Mouse (Mus musculus): Measurements from ENCODE around the gene Ctnna3. TPM values are rescaled to one million over a fixed set of nuclear protein-coding genes. Genes with fewer than 3 reads are reported as not detected.

Gene Ctnna3
- total RNA-seq, 2 experiments from 2014 or later = 1.8 to 2.4 TPM

- no peak for DNase-seq (ENCODE audit: low spot score in 2 of 2)
Observed at GRCm38 (mm10) chr10:63480066-63480465, 50.2 kb downstream of the Ctnna3 start.

- no peak for DNase-seq (ENCODE audit: low spot score in 2 of 2)
Observed at GRCm38 (mm10) chr10:63488346-63488745, 58.4 kb downstream of the Ctnna3 start.

GRCm38 (mm10) chr10:63523956-63524355 lies 94.1 kb downstream of the Ctnna3 start:
- DNase-seq (ENCODE audit: low spot score in 2 of 2) = no peak

- no peak for DNase-seq (ENCODE audit: low spot score in 2 of 2)
Observed at GRCm38 (mm10) chr10:63526027-63526426, 96.1 kb downstream of the Ctnna3 start.

GRCm38 (mm10) chr10:63532381-63532780 lies 102.5 kb downstream of the Ctnna3 start:
- peak in 1 of 2 experiments; percentile 1 for DNase-seq (ENCODE audit: low spot score in 2 of 2)

- DNase-seq (ENCODE audit: low spot score in 2 of 2) = no peak
Observed at GRCm38 (mm10) chr10:63541754-63542153, 111.9 kb downstream of the Ctnna3 start.

- DNase-seq (ENCODE audit: low spot score in 2 of 2) = no peak
Observed at GRCm38 (mm10) chr10:63542493-63542892, 112.6 kb downstream of the Ctnna3 start.

GRCm38 (mm10) chr10:63566691-63567090 lies 136.8 kb downstream of the Ctnna3 start:
- DNase-seq (ENCODE audit: low spot score in 2 of 2) = no peak

- no peak for DNase-seq (ENCODE audit: low spot score in 2 of 2)
Observed at GRCm38 (mm10) chr10:63571561-63571960, 141.7 kb downstream of the Ctnna3 start.

GRCm38 (mm10) chr10:63572866-63573265 lies 143.0 kb downstream of the Ctnna3 start:
- no peak for DNase-seq (ENCODE audit: low spot score in 2 of 2)

GRCm38 (mm10) chr10:63574100-63574609 lies 144.3 kb downstream of the Ctnna3 start:
- peak in 1 of 2 experiments; percentile 27 for DNase-seq (ENCODE audit: low spot score in 2 of 2)

- DNase-seq (ENCODE audit: low spot score in 2 of 2) = peak; percentile 89 to 93
Observed at GRCm38 (mm10) chr10:63582608-63583007, 152.7 kb downstream of the Ctnna3 start.

GRCm38 (mm10) chr10:63583798-63584374 lies 154.0 kb downstream of the Ctnna3 start:
- DNase-seq (ENCODE audit: low spot score in 2 of 2) = peak in 1 of 2 experiments; percentile 20

GRCm38 (mm10) chr10:63599417-63599816 lies 169.5 kb downstream of the Ctnna3 start:
- no peak for DNase-seq (ENCODE audit: low spot score in 2 of 2)

- no peak for DNase-seq (ENCODE audit: low spot score in 2 of 2)
Observed at GRCm38 (mm10) chr10:63601206-63601605, 171.3 kb downstream of the Ctnna3 start.

- DNase-seq (ENCODE audit: low spot score in 2 of 2) = no peak
Observed at GRCm38 (mm10) chr10:63628546-63628945, 198.6 kb downstream of the Ctnna3 start.

- no peak for DNase-seq (ENCODE audit: low spot score in 2 of 2)
Observed at GRCm38 (mm10) chr10:63633915-63634314, 204.0 kb downstream of the Ctnna3 start.

GRCm38 (mm10) chr10:63637987-63638386 lies 208.1 kb downstream of the Ctnna3 start:
- DNase-seq (ENCODE audit: low spot score in 2 of 2) = no peak

- no peak for DNase-seq (ENCODE audit: low spot score in 2 of 2)
Observed at GRCm38 (mm10) chr10:63647300-63647699, 217.4 kb downstream of the Ctnna3 start.

GRCm38 (mm10) chr10:63650307-63650706 lies 220.4 kb downstream of the Ctnna3 start:
- DNase-seq (ENCODE audit: low spot score in 2 of 2) = no peak

- DNase-seq (ENCODE audit: low spot score in 2 of 2) = no peak
Observed at GRCm38 (mm10) chr10:63652887-63653286, 223.0 kb downstream of the Ctnna3 start.

- DNase-seq (ENCODE audit: low spot score in 2 of 2) = no peak
Observed at GRCm38 (mm10) chr10:63653571-63653970, 223.7 kb downstream of the Ctnna3 start.

GRCm38 (mm10) chr10:63654560-63654959 lies 224.7 kb downstream of the Ctnna3 start:
- no peak for DNase-seq (ENCODE audit: low spot score in 2 of 2)

All from left cerebral cortex, adult 18-20 months (tissue).